Mouse (Mus musculus) right cerebral cortex, adult 18-20 months (tissue): ENCODE data around the gene Ccdc159.

Experiments used
- DNase-seq: peaks from one replicate; pipeline ENCODE4 v3.0.0; 2022; ENCODE audit warnings: mixed read lengths

Ccdc159 gene

DNA sequence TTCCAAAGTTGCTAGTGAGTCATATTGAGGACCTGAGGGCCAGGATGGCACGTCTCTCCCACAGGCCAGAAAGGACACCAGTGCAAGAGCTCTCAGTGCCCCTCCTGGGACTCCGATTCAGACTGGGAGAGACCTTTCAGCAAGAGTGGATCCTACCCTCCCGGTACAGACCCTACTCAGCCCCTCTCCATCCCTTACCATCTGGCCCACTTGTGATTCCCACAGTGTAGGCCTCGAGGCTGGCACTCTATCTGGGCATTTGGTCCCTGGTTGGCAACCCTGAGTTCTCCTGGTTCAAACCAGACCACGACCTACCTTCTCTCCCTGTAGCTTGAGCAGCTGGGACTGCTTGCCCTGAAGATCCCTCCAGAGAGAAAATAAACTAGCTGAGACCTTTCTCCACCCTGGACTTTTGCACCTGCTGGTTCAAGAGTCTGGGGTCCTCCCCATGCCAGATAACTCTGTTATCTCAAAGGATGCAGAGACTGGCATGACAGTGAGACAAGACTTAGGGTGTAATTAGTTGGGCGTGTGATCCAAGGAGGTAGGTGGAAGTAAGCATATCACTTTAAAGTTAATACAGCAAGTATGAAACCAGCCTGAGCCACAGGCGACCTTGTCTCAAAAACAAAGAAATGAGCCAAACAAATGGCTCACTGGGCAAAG, 8.3 kb downstream of the Ccdc159 start:
- DNase-seq = no peak

DNA sequence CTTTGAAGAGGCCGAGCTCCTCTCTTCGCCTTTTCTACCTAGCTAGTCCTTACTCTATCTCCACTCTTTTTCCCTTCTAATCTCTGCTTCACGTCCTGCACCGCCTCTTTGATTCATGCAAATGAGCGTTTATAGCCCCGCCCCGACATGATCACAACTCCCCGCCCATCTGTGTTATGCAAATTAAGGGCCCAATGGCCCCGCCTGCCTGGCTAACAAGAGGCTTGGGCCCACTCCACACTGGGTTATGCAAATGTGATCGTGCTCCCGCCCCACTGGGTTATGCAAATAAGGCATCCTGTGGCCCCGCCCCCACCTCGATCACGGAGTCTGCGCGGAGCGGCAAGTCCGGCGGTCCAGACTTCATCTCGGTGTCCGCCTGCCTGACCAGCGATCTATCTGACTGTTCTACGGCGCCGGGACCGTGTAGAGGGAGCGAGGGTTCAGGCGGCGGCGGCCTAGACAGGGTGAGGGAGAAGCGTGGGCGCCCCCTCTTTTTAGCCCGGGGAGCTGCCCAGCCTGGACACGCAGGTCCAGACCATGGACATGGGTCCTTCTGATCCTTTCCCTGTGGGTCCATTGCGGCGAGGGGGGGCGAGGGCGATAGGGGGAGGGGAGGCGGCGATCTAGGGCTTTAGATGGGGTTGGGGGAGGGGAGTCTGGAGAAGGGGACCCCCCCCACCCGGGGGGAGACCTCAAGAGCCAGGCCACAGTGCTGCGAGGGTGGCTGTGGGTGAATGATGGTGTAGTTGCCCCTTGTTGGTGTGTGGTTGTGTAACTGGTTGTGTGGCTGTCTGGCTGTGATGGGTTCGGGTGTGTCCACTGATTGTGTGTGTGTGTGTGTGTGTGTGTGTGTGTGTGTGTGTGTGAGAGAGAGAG, 9.7 kb downstream of the Ccdc159 start, which contains the start of gene Plppr2:
TSS of gene Plppr2 (plus strand) at position 342 of the 879 bp plus-strand sequence.
- peak; percentile 99 for DNase-seq

DNA sequence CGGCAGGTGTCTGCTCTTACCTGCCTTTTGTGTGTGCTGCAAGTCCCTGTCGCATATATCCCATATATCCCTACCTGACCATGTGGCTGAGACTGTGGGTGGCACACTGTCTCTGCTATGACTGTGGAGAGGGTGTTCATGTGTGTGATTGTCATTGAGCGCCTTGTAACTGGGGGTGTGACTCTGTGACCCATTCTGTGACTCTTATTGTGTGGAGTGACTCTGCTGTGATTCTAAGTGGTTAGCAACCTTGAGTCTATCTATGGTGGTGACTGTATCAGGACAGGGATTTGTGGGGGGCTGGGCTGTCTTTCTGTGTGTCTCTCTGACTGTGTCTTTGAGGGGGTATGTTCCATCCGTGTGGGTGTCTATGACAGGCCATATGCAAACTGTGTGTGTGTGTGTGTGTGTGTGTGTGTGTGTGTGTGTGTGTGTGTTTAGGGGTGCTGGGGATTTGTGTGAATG, 10.5 kb downstream of the Ccdc159 start:
- DNase-seq = no peak

DNA sequence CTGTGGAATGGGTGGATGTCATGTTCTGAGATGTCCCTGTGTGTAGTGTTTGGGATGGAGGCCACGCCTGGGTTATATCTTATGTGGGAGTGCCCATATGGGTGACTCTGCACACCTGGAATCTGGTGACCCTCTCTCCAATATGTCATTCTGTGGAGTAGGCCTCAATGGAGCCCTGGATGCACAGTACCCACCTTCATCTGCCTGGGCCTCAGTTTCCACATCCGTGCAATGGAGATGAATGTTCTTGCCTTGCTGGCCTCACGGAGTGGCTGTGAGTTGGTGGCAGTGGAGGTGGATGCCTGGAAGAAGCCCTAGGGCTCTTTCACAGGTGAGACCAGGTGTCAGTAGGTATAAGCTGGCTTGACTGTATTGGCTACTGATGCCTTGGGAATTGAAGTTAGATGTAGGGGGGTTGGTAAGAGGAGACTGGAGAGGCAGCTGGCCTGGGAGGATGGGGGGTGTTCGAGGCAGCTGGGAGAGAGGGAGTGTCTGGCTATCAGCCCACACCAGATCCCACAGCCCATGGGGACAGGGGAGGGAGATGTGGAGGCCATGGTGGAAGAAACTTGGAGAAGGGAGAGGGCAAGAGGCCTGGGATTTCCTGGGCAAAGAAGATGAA, 11.1 kb downstream of the Ccdc159 start:
- no peak for DNase-seq

DNA sequence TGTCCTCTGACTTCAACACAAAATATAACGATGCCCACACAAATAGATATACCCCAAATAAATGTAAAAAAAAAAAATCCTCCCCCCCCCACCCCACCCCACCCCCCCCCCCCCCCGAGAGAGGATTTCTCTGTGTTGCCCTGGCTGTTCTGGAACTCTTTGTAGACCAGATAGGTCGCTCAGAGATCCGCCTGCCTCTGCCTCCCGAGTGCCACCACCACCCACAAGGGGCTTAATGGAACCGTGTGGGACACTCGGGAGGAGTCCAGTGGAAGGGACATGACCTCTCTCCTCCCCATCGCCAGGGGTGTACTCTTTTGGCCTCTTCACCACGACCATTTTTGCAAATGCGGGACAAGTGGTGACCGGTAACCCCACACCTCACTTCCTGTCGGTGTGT, 15.8 kb downstream of the Ccdc159 start:
- no peak for DNase-seq

DNA sequence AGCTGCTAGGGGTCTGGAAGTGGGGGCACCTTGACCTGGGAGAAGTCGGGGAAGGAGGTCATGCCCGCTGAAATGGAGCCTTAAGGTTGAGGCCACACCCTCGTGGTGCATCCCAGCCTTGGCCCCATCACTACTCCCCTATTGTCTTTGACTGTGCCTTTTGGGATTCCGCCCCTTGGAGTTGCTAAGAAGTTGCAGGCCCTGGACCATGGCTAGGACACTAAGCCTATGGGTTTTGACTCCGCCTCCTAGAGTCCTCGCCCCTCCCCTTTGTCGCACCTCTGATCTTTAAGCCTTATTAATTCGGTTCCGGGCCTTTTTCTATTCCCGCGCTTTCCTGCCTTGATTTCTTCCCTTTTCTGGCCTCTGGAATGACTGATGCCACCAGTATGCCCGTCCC, 16.4 kb downstream of the Ccdc159 start:
- DNase-seq = no peak

DNA sequence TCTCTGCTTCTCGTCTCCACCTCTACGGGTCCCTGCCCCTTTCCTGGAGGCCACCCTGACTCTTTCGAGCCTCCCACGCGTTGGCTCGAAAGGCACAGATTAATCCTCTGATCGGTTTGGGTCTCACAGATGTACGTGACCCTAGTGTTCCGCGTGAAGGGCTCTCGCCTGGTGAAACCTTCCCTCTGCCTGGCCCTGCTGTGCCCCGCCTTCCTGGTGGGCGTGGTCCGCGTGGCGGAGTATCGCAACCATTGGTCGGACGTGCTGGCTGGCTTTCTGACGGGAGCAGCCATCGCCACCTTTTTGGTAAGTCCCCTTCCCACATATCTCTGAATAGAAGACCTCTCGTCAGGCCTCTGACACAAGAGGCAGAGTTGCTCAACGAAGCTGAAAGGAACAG, 17.0 kb downstream of the Ccdc159 start:
- no peak for DNase-seq

DNA sequence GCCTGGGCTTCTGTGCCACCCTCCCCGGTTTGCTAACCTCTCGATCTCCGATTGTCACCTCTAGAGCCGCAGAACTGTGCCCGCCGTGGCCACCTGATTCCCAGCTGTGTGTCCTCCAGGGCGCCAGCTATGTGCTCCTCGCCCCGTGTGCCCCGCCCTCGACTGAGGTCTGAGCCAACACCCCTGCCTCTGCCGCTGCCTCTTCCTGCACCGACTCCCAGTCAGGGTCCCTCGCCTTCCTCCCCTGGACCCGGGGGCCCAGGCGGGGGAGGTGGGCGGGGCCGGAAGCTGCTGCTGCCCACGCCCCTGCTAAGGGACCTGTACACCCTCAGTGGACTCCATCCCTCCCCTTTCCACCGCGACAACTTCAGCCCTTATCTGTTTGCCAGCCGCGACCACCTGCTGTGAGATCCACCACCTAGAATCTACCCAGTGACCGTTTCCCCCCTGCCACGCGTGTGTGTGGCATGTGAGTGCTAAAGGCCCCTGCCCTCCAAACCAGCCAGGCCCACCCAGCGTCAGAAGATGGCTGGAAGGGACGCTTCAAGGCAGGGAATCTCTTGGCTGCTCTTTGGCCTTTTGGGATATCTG, 20.4 kb downstream of the Ccdc159 start:
- no peak for DNase-seq

DNA sequence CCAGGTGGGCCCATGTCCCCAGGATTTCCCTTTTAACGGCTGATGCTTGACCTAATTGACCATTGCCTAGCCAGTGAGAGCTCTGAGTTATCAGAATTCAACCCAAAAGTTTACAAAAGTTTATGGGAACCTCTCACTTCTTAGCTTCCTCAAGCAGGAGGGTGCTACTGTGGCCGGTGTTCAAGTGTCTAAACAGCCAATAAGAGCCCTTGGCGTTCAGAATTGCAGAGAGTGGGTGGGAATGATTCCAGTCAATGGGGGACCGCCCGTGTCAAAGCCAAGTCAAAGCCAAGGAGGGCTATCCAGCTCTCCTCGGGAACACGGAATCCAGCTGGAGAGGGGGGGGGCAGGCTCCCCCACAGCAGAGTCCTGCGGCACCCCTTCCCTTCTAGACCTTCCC, 20.9 kb downstream of the Ccdc159 start:
- no peak for DNase-seq

DNA sequence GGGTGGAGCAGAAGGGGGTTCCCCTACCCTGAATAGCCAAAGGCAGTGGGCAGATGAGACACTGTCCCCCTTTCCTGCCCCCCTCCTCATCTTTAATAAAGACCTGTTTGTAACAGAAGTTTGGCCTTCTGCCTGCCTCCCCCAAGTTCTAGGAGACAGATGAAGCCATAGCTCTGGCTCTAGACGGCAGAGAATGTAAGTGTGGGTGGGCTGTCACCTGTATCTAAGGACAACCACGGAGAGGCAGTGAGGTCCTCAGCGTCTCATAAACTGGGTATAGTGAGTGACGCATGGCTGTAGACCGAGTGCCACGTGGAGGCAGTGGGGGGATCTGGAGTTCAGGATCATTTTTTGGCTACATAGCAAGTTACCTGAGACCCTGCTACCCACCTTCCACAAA, 21.5 kb downstream of the Ccdc159 start:
- DNase-seq = peak; percentile 39

DNA sequence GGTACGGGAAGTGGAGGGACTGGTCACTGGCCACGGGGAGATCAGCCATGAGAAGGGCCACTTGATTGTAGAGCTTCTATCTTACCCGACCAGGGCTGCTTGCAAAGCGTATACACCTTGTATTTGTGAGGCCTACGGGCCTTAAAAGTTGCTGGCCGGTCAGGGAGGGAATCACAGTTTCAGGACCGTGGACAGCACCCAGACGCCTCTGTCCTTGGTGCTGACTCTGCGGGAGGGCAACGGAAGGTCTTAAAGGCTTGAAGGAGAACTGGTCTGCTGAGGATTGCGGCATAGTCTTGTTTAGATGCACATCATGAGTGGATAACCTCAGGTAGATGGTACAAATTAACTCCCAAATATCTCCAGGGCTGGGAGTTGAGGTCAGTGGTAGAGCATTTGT, 23.1 kb downstream of the Ccdc159 start:
- no peak for DNase-seq

DNA sequence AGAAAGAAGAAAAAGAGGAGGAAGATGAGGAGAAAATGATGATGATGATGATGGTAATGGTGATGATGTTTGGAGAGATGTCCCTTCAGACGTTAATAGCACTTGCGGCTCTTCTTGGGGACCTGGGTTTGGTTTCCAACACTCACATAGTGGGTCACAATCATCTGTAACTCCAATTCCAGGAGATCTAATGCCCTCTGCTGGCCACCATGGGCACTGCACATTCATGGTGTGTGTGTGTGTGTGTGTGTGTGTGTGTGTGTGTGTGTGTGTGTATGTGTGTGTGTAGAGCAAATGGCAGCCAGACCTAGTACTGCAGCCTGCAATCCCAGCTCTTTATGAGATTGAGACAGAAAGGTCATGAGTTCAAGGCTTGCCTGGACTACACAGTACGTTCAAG, 24.7 kb downstream of the Ccdc159 start:
- DNase-seq = no peak

DNA sequence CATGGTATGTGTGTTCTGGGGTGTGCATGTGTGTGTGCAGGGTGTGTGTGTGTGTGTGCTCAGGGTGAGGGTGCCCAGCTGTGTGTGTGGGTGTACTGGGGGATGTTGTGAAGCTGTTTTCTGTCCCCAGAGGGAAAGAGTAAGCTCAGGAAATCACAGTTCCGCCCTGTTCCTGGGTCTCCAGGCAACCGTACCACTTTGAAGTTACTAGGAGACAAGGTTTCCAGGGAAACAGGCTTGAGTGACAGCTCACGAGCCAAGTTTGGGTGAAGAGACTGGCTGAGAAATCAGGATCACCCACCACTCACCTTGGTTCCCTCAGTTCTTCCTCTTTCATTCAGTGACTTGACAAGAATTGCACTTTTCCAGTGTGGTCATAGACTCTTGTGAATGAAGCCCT, 26.3 kb downstream of the Ccdc159 start:
- peak; percentile 80 for DNase-seq

DNA sequence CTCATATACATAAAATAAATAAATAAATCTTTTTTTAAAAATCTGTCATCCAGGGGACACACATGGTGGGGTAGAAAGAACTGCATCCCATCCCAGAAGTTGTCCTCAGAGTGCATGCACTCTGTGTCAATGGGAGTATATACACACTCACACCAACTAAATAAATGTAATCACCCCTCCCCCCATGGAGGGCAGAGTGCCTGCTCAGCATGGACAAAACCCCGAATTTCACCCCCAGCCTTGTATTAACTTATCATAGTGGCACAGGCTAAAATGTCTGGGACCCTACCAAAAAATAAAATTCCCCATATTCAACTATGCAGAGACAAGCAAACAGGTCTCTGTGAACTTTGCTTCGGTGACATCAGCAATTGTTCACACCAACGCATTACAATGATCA, 27.4 kb downstream of the Ccdc159 start:
- no peak for DNase-seq

DNA sequence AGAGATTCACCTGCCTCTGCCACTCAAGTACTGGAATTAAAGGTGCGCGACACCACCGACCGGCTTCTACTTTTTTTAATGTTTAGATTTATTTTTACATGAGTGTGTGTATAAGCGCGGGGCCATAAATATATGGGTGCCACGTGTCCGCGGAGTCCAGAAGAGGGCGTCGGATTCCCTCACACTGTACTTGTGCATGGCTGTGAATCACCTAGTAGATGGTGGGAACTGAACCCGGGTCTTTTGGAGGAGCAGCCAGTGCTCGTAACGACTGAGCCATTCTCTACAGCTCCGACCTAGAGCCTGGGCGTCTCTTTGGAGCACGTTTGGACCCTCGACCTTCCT, 27.9 kb downstream of the Ccdc159 start:
- no peak for DNase-seq

DNA sequence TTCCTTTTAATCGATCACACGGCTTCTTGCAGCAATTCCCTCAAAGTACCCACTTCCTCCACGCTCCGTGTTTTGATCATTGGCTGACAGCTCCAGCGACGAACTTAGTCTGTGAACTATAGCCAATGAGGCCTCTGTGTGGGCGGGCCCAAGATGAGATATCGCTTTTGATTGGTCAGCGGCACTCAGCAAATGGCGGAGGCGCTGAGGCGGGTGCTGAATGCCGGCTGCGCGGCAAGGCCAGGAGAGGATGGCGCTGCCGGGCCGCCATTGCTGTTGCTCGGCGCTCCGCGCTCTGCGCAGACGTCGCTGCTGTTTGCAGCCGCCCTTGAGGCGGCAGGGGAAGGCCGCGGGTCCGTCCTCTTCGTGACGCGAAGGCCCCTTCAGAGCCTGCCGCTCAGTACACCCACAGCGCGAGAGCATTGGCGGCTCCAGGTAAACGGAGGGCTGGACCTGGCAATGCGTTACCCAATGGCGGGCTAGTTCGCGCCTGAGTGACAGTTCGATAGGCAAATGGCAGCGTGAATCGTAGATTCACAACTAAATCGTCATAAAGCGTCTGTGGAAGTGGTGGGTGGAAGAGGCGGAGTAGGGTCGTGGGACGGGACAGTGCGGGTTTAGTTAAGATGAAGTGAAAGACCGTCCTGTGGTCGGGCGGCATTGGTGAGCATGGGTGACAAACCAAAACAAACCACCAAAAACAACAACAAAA, 28.5 kb downstream of the Ccdc159 start, which contains the start of gene Swsap1:
TSS of gene Swsap1 (plus strand) at position 186 of the 712 bp plus-strand sequence.
- DNase-seq = peak; percentile 99

DNA sequence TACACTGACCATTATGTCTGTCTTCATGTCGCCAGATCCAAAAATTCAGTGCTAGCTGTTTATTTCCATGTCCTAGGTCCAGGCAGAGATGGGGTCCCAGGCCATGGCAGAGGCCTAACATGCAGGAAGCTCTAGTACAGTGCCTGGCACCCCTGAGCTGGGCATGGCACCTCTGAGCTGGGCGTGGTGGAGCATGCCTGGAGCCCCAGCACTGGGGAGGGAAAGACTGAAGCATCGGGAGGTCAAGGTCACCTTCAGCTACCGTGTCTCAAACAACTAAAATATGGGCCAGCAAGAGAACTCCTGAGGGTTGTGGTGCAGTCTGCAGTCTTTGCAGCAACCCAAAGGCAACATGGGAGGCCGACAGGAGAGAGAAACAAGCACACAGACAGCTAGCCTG, 31.1 kb downstream of the Ccdc159 start:
- DNase-seq = no peak

DNA sequence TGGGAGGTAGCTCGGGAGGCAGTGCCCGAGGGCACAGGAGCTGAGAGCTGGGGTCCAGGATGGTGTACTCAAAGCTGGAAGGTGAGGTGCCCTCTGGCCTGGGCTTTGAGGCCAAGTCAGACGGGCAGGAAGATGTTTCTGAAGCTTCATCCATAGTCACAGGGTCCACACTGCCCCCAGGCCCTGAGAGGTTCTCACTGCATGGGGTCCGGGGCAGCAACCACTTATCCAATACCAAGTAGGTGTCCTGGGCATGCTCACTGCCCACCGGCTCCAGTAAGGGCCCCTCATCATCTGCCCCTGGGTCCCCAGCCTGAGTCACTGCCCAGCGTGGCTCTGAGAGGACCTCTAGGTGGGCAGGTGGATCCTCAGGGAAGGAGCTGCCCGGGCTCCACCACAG, 32.0 kb downstream of the Ccdc159 start:
- no peak for DNase-seq

DNA sequence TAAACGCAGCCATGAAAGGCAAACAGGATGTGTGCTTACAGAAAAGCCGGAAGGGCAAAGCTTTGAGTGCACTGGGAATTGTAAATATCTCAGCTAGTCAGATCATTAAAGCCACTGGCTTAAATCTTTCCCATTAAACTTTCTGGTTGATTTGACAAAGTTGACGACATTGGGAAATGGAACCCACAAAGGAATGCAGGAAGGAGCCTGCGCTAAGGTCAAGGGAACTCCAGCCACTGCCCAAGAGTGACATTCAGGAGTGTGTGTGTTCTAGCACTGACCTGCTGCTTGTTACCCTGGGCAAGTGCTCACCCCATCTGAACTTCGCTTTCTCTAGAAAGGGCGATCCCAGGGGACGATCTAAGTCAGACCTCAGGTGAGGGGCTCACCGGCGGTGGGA, 32.9 kb downstream of the Ccdc159 start:
- no peak for DNase-seq

DNA sequence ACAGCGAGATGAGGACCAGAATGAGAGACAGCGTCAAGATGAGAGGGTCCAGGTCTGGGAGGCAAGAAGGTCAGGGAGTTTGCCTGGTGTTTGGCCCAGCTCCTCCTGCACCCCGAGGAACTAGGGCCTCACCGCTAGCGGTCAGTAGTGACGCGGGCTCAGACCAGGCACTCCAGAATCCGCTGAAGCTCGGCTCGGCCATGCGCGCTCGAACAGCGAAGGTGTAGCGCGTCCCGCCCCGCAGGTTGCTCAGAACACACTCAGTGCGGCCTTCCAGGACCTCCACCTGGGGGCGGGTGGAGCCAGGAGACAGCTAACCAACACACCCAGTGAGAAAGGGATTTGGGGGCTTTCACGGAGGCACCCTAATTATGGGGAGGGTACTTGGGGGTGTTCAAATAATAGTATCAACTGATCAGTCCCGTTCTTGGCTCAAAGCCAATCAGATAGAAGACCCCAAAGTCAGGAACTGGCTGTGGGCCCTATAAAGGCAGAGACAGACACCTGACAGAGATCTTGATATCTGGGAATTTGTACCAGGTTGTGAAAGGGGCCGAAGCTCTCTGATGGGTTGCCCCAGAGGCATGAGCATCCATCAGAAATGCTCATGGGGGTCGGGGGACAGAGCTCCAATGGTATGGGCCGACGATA, 33.4 kb downstream of the Ccdc159 start:
- no peak for DNase-seq

DNA sequence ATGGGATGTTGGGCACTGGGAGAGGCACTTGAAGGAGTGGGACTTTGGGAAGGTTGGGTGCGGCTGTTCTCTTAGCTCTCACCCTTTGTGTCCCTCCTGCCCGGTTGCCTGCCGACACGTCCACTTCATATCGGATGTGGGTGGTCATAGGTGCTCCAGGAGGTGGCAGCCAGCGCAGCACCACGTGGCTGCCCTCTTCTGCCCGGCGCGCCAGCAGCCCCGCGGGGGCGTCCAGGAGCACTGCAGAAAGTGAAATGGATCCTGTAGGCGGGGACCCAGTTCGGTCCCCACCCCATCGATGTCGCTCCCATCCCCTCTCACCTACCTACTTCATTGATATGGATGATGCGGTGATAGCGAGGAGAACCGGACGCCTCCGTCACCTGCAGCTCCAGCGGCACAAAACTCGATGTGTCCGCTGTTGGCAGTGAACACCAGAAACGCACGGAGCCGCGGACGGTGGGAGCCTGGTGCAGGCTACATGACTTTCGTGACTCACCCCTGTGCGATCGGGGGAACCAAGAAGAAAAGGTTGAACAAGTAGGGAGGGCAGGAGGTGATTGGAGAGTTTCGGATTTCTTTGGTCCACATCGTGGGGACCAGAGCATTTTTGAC, 34.2 kb downstream of the Ccdc159 start:
- DNase-seq = no peak

DNA sequence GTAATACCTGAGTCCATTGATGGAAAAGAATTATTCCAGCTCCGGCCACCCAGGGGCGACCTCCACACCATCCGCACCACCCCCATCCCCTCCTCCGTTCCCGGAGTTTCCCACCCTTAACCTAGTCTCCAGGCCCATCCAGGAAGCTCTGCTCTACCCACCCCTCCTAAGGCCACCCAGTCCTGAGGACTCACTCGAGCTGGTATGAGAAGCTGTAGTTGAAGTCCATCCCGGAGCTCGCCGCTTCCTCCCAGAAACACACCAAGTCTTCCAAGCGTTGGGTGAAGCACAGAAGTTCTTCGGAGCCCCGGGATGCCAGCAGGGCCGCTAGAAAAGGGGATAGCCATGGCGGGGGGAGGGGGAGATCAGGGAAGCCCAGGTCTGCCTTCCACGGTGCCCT, 34.7 kb downstream of the Ccdc159 start:
- no peak for DNase-seq
